Mouse (Mus musculus) lung, postnatal 25 days (tissue): Measurements from ENCODE around the gene Gm5724.

Experiments
- DNase-seq: peaks from one replicate; pipeline ENCODE4 v3.0.0; 2022; ENCODE audit warnings: low spot score

The Gm5724 gene

GRCm38 (mm10) chr6:141773710-141774109 is at the start of gene Gm5724:
Gene Gm5724, minus strand, starts transcription at chr6:141773810.
- no peak for DNase-seq

GRCm38 (mm10) chr6:141797837-141798236 is 24.2 kb upstream of the Gm5724 start:
- peak; percentile 28 for DNase-seq

- DNase-seq: no peak
Observed at GRCm38 (mm10) chr6:141774476-141774875, 866 bp upstream of the Gm5724 start.

GRCm38 (mm10) chr6:141691246-141691645 is 82.4 kb downstream of the Gm5724 start:
- no peak for DNase-seq

GRCm38 (mm10) chr6:141687008-141687407 is 86.6 kb downstream of the Gm5724 start:
- no peak for DNase-seq
